Mouse (Mus musculus) midbrain, embryonic 11.5 days (tissue): ENCODE measurements around the gene Map3k14. TPM values are rescaled to one million over a fixed set of nuclear protein-coding genes. Genes with fewer than 3 reads are reported as not detected.
"Not testable (repeated sequence)": the region's sequence is repeated elsewhere in the genome, so short reads cannot be mapped to it uniquely, and the experiment has no call there.

Source experiments
- ATAC-seq: fragments of 200-750 bp; cut with Nextera tagmentation; 2 replicates; pipeline ENCODE4 v1.8.0; 2017; ENCODE audit warnings: moderate TSS enrichment, moderate library complexity; ENCODE audit not compliant: low FRiP score
- DNase-seq: peaks from one replicate; pipeline ENCODE4 v3.0.0; 2015; ENCODE audit warnings: low spot score; ENCODE audit errors: missing footprints
- H3K27ac ChIP-seq: fragments of 300-500 bp; sonication (generic); 2 replicates; pipeline ENCODE4 v1.5.1; 2014; ENCODE audit warnings: low read depth, low read length
- H3K27me3 ChIP-seq: fragments of 300-500 bp; sonication (generic); 2 replicates; pipeline ENCODE4 v1.6.1; 2014; ENCODE audit warnings: mild to moderate bottlenecking, low read length, moderate library complexity, mixed read lengths; ENCODE audit not compliant: control insufficient read depth, insufficient read depth
- H3K36me3 ChIP-seq: fragments of 300-500 bp; sonication (generic); 2 replicates; pipeline ENCODE4 v1.6.1; 2014; ENCODE audit warnings: mild to moderate bottlenecking, low read length, moderate library complexity, mixed read lengths; ENCODE audit not compliant: control insufficient read depth, insufficient read depth
- H3K4me1 ChIP-seq: fragments of 300-500 bp; sonication (generic); 2 replicates; pipeline ENCODE4 v1.6.1; 2014; ENCODE audit warnings: low read length; ENCODE audit not compliant: control insufficient read depth, insufficient read depth
- H3K4me2 ChIP-seq: fragments of 300-500 bp; sonication (generic); 2 replicates; pipeline ENCODE4 v1.6.1; 2014; ENCODE audit warnings: mild to moderate bottlenecking, moderate library complexity
- H3K4me3 ChIP-seq: fragments of 300-500 bp; sonication (generic); 2 replicates; pipeline ENCODE4 v1.5.1; 2014; ENCODE audit warnings: low read depth, low read length
- H3K9ac ChIP-seq: fragments of 300-500 bp; sonication (generic); 2 replicates; pipeline ENCODE4 v1.6.1; 2014; ENCODE audit warnings: low read length
- H3K9me3 ChIP-seq: fragments of 300-500 bp; sonication (generic); 2 replicates; pipeline ENCODE4 v1.6.1; 2016; ENCODE audit warnings: low read length; ENCODE audit not compliant: control insufficient read depth
- WGBS: fragments of 180-500 bp; shearing (Covaris S2); extraction: QIAGEN DNeasy Blood & Tissue Kit; methylation state at CpG from one replicate; pipeline ENCODE4 v1.1.7; 2014; 5-methylcytosine and 5-hydroxymethylcytosine counted together
- polyA plus RNA-seq: library from polyadenylated mRNA; unstranded; fragments of >200 nt; fragmentation: Nextera tagmentation; extraction: Ambion mirVana; gene quantifications from 2 replicates; pipeline ENCODE4 v1.2.1, GENCODE M21; 2014

The Map3k14 gene
- polyA plus RNA-seq, 1 experiment from 2014 or later = 3.3 TPM

GRCm38 (mm10) chr11:103304525-103304924, 37.3 kb upstream of the Map3k14 start:
- Histone ChIP-seq H3K9ac (no peak overlapping the region), H3K27me3 (no peaks in the 10 kb centered on the region), H3K36me3 (no peaks in the 10 kb centered on the region), H3K4me3 (no peak overlapping the region), H3K27ac (no peak overlapping the region), H3K4me2 (no peak overlapping the region), H3K9me3 (no peaks in the 10 kb centered on the region), H3K4me1 (no peaks in the 10 kb centered on the region)
- 84% methylated on average over 9 of the region's 9 CpGs for WGBS
- ATAC-seq = no peak
- no peak for DNase-seq

- no peak for ATAC-seq
- Histone ChIP-seq H3K4me2 (no peak overlapping the region), H3K36me3 (no peaks in the 10 kb centered on the region), H3K27me3 (no peaks in the 10 kb centered on the region), H3K9ac (no peak overlapping the region), H3K4me3 (no peak overlapping the region), H3K9me3 (no peaks in the 10 kb centered on the region), H3K4me1 (peaks cover 5% of the 10 kb centered on the region), H3K27ac (no peak overlapping the region)
- no peak for DNase-seq
- 90% methylated on average over 7 of the region's 7 CpGs for WGBS
Measured at GRCm38 (mm10) chr11:103294772-103295171, 27.5 kb upstream of the Map3k14 start.

- DNase-seq = no peak
- no peak for ATAC-seq
- no peak overlapping the region for H3K4me2 ChIP-seq
- no peak overlapping the region for H3K9ac ChIP-seq
- H3K36me3 ChIP-seq = no peaks in the 10 kb centered on the region
- no peaks in the 10 kb centered on the region for H3K9me3 ChIP-seq
- 88% methylated on average over 6 of the region's 6 CpGs for WGBS
- no peak overlapping the region for H3K27ac ChIP-seq
- H3K4me1 ChIP-seq = peaks cover 5% of the 10 kb centered on the region
- H3K27me3 ChIP-seq = no peaks in the 10 kb centered on the region
- no peak overlapping the region for H3K4me3 ChIP-seq
Measured at GRCm38 (mm10) chr11:103294066-103294465, 26.8 kb upstream of the Map3k14 start.

GRCm38 (mm10) chr11:103292890-103293287, 25.6 kb upstream of the Map3k14 start:
- Histone ChIP-seq H3K9ac (no peak overlapping the region), H3K27me3 (no peaks in the 10 kb centered on the region), H3K27ac (no peak overlapping the region), H3K4me1 (peaks cover 5% of the 10 kb centered on the region), H3K9me3 (no peaks in the 10 kb centered on the region), H3K4me2 (no peak overlapping the region), H3K4me3 (no peak overlapping the region), H3K36me3 (no peaks in the 10 kb centered on the region)
- ATAC-seq (no peak), DNase-seq (peak; percentile 68)
- WGBS = 79% methylated on average over 5 of the region's 5 CpGs

GRCm38 (mm10) chr11:103292152-103292889, 25.0 kb upstream of the Map3k14 start:
- no peak for ATAC-seq
- DNase-seq = peak; percentile 87
- no peaks in the 10 kb centered on the region for H3K9me3 ChIP-seq
- H3K36me3 ChIP-seq = no peaks in the 10 kb centered on the region
- 24% methylated on average over 14 of the region's 14 CpGs for WGBS
- H3K27me3 ChIP-seq = no peaks in the 10 kb centered on the region
- 0 out of 2 replicates have a peak overlapping the region, but pooled peaks have one; percentile 14 for H3K9ac ChIP-seq
- H3K4me2 ChIP-seq = peak overlapping the region; percentile 4; the same call in 1 of the 2 replicates
- no peak overlapping the region for H3K4me3 ChIP-seq
- no peak overlapping the region for H3K27ac ChIP-seq
- peaks cover 5% of the 10 kb centered on the region for H3K4me1 ChIP-seq

- not testable (repeated sequence) for ATAC-seq, H3K4me1 ChIP-seq, H3K36me3 ChIP-seq, DNase-seq, H3K4me2 ChIP-seq, H3K9ac ChIP-seq, H3K27ac ChIP-seq, H3K4me3 ChIP-seq, H3K9me3 ChIP-seq, H3K27me3 ChIP-seq
- WGBS = 95% methylated on average over 7 of the region's 7 CpGs
Measured at GRCm38 (mm10) chr11:103290841-103291240, 23.6 kb upstream of the Map3k14 start.

- no peak for DNase-seq
- Histone ChIP-seq H3K27me3 (no peaks in the 10 kb centered on the region), H3K9ac (no peak overlapping the region), H3K4me2 (no peak overlapping the region), H3K4me3 (no peak overlapping the region), H3K4me1 (peaks cover 5% of the 10 kb centered on the region), H3K36me3 (no peaks in the 10 kb centered on the region), H3K9me3 (no peaks in the 10 kb centered on the region), H3K27ac (no peak overlapping the region)
- 78% methylated on average over 16 of the region's 16 CpGs for WGBS
- no peak for ATAC-seq
Measured at GRCm38 (mm10) chr11:103288291-103288963, 21.2 kb upstream of the Map3k14 start.

- whole genome bisulfite sequencing = 89% methylated on average over 5 of the region's 5 CpGs
- H3K4me3 ChIP-seq = no peak overlapping the region
- H3K4me1 ChIP-seq = no peaks in the 10 kb centered on the region
- H3K9ac ChIP-seq = no peak overlapping the region
- no peaks in the 10 kb centered on the region for H3K27me3 ChIP-seq
- DNase-seq (no peak), ATAC-seq (no peak)
- no peaks in the 10 kb centered on the region for H3K9me3 ChIP-seq
- H3K36me3 ChIP-seq = no peaks in the 10 kb centered on the region
- no peak overlapping the region for H3K4me2 ChIP-seq
- no peak overlapping the region for H3K27ac ChIP-seq
Measured at GRCm38 (mm10) chr11:103286910-103287309, 19.6 kb upstream of the Map3k14 start.

- 58% methylated on average over 6 of the region's 6 CpGs for WGBS
- Histone ChIP-seq H3K4me3 (no peak overlapping the region), H3K9me3 (no peaks in the 10 kb centered on the region), H3K36me3 (no peaks in the 10 kb centered on the region), H3K4me2 (no peak overlapping the region), H3K27ac (no peak overlapping the region), H3K4me1 (no peaks in the 10 kb centered on the region), H3K9ac (no peak overlapping the region), H3K27me3 (no peaks in the 10 kb centered on the region)
- DNase-seq (peak; percentile 83), ATAC-seq (no peak)
Measured at GRCm38 (mm10) chr11:103285951-103286350, 18.7 kb upstream of the Map3k14 start.
